Mouse (Mus musculus): ENCODE data around the gene Bcas3. TPM values are rescaled to one million over a fixed set of nuclear protein-coding genes. Genes with fewer than 3 reads are reported as not detected.

The Bcas3 gene
- polyA plus RNA-seq, 1 experiment: 37.8 TPM

DNA sequence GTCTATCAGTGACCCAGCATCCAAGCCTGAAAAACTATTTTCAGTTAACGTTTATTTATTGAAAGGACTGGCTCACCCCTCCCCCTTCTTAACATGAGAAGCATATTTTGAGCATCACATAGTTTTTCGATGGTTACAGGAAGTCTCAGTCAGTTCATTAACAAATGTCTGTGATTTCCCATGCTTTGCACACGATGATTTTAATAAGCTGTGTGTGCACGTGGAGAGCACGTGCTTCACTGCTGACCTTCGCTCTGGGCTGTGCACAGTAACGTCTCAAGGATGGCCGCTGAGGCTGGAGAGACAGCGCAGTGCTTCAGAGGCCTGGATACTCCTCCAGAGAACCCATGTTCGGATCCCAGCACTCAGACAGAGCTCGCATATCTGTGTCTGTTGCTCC lies 454.4 kb downstream of the Bcas3 start:
- no peak overlapping the region for H3K27ac ChIP-seq (ENCODE audit: insufficient read depth, low read length)
- TF ChIP-seq POLR2A (IDR thresholded peaks at IDR 0.05; ENCODE audit: insufficient read depth, low read length): no peak
- no peak for TF ChIP-seq EP300 (IDR thresholded peaks at IDR 0.05; ENCODE audit: insufficient read depth, low read depth, low read length)
- TF ChIP-seq CTCF (IDR thresholded peaks at IDR 0.05; ENCODE audit: low read depth, low read length): no peak
- no peak overlapping the region for H3K4me3 ChIP-seq (ENCODE audit: low read depth, low read length)
- no peaks in the 10 kb centered on the region for H3K9me3 ChIP-seq (replicated peaks; ENCODE audit: control insufficient read depth, insufficient read depth, low read length, poor library complexity, severe bottlenecking)
- H3K9ac ChIP-seq (ENCODE audit: low read depth, poor library complexity, severe bottlenecking): no peak overlapping the region
- no peaks in the 10 kb centered on the region for H3K36me3 ChIP-seq (ENCODE audit: control insufficient read depth, insufficient read depth, low read length, poor library complexity, severe bottlenecking)
- H3K27me3 ChIP-seq (ENCODE audit: control insufficient read depth, insufficient read depth, low read length, poor library complexity, severe bottlenecking): no peaks in the 10 kb centered on the region
- no peaks in the 10 kb centered on the region for H3K4me1 ChIP-seq (ENCODE audit: control insufficient read depth, insufficient read depth, low read length)

DNA sequence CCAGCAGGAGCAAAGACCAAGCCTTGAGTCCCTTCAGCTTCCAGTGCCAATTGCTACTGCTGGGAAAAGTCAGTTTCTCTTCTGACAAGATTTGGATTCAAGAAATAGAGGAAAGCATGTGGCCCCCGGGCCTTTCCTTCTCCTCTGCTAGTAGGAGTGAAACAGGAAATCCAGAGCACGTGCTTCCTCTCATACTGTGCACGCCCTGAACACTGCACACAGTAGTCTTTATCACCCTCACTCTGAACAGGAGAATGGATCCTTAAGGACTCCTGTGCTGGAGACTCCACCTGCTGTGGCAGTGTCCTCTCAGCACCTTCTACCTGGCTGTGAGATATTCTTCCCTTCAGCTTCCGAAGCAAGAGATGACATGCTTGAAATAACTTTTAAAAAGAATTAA lies 458.3 kb downstream of the Bcas3 start:
- Histone ChIP-seq H3K4me1 (ENCODE audit: control insufficient read depth, insufficient read depth, low read length) (no peaks in the 10 kb centered on the region), H3K4me3 (ENCODE audit: low read depth, low read length) (no peak overlapping the region), H3K27ac (ENCODE audit: insufficient read depth, low read length) (no peak overlapping the region), H3K9ac (ENCODE audit: low read depth, poor library complexity, severe bottlenecking) (no peak overlapping the region), H3K9me3 (replicated peaks; ENCODE audit: control insufficient read depth, insufficient read depth, low read length, poor library complexity, severe bottlenecking) (no peaks in the 10 kb centered on the region), H3K27me3 (ENCODE audit: control insufficient read depth, insufficient read depth, low read length, poor library complexity, severe bottlenecking) (no peaks in the 10 kb centered on the region), H3K36me3 (ENCODE audit: control insufficient read depth, insufficient read depth, low read length, poor library complexity, severe bottlenecking) (no peaks in the 10 kb centered on the region)
- TF ChIP-seq EP300 (IDR thresholded peaks at IDR 0.05; ENCODE audit: insufficient read depth, low read depth, low read length): no peak
- no peak for TF ChIP-seq POLR2A (IDR thresholded peaks at IDR 0.05; ENCODE audit: insufficient read depth, low read length)
- TF ChIP-seq CTCF (IDR thresholded peaks at IDR 0.05; ENCODE audit: low read depth, low read length): no peak

GRCm38 (mm10) chr11:85811676-85812075 lies 458.7 kb downstream of the Bcas3 start:
- Histone ChIP-seq H3K27me3 (ENCODE audit: control insufficient read depth, insufficient read depth, low read length, poor library complexity, severe bottlenecking) (no peaks in the 10 kb centered on the region), H3K4me1 (ENCODE audit: control insufficient read depth, insufficient read depth, low read length) (no peaks in the 10 kb centered on the region)

GRCm38 (mm10) chr11:85812201-85812966 lies 459.4 kb downstream of the Bcas3 start:
- TF ChIP-seq EP300 (IDR thresholded peaks at IDR 0.05; ENCODE audit: insufficient read depth, low read depth, low read length) (no peak), POLR2A (IDR thresholded peaks at IDR 0.05; ENCODE audit: insufficient read depth, low read length) (no peak), CTCF (IDR thresholded peaks at IDR 0.05; ENCODE audit: low read depth, low read length) (no peak)
- no peak overlapping the region for H3K4me3 ChIP-seq (ENCODE audit: low read depth, low read length)
- H3K9ac ChIP-seq (ENCODE audit: low read depth, poor library complexity, severe bottlenecking): no peak overlapping the region
- no peaks in the 10 kb centered on the region for H3K36me3 ChIP-seq (ENCODE audit: control insufficient read depth, insufficient read depth, low read length, poor library complexity, severe bottlenecking)
- H3K9me3 ChIP-seq (replicated peaks; ENCODE audit: control insufficient read depth, insufficient read depth, low read length, poor library complexity, severe bottlenecking): no peaks in the 10 kb centered on the region
- no peaks in the 10 kb centered on the region for H3K27me3 ChIP-seq (ENCODE audit: control insufficient read depth, insufficient read depth, low read length, poor library complexity, severe bottlenecking)
- no peaks in the 10 kb centered on the region for H3K4me1 ChIP-seq (ENCODE audit: control insufficient read depth, insufficient read depth, low read length)
- H3K27ac ChIP-seq (ENCODE audit: insufficient read depth, low read length): no peak overlapping the region

More at GRCm38 (mm10) chr11:85811676-85812075, 458.7 kb downstream of the Bcas3 start:
- TF ChIP-seq POLR2A (IDR thresholded peaks at IDR 0.05; ENCODE audit: insufficient read depth, low read length) (no peak), CTCF (IDR thresholded peaks at IDR 0.05; ENCODE audit: low read depth, low read length) (no peak), EP300 (IDR thresholded peaks at IDR 0.05; ENCODE audit: insufficient read depth, low read depth, low read length) (no peak)
- H3K4me3 ChIP-seq (ENCODE audit: low read depth, low read length): no peak overlapping the region
- H3K9me3 ChIP-seq (replicated peaks; ENCODE audit: control insufficient read depth, insufficient read depth, low read length, poor library complexity, severe bottlenecking): no peaks in the 10 kb centered on the region
- no peaks in the 10 kb centered on the region for H3K36me3 ChIP-seq (ENCODE audit: control insufficient read depth, insufficient read depth, low read length, poor library complexity, severe bottlenecking)
- H3K9ac ChIP-seq (ENCODE audit: low read depth, poor library complexity, severe bottlenecking): no peak overlapping the region
- H3K27ac ChIP-seq (ENCODE audit: insufficient read depth, low read length): no peak overlapping the region

GRCm38 (mm10) chr11:85814678-85815077 lies 461.7 kb downstream of the Bcas3 start:
- TF ChIP-seq CTCF (IDR thresholded peaks at IDR 0.05; ENCODE audit: low read depth, low read length) (no peak), POLR2A (IDR thresholded peaks at IDR 0.05; ENCODE audit: insufficient read depth, low read length) (no peak), EP300 (IDR thresholded peaks at IDR 0.05; ENCODE audit: insufficient read depth, low read depth, low read length) (no peak)
- Histone ChIP-seq H3K4me3 (ENCODE audit: low read depth, low read length) (no peak overlapping the region), H3K27me3 (ENCODE audit: control insufficient read depth, insufficient read depth, low read length, poor library complexity, severe bottlenecking) (no peaks in the 10 kb centered on the region), H3K27ac (ENCODE audit: insufficient read depth, low read length) (no peak overlapping the region), H3K36me3 (ENCODE audit: control insufficient read depth, insufficient read depth, low read length, poor library complexity, severe bottlenecking) (no peaks in the 10 kb centered on the region), H3K9ac (ENCODE audit: low read depth, poor library complexity, severe bottlenecking) (no peak overlapping the region), H3K4me1 (ENCODE audit: control insufficient read depth, insufficient read depth, low read length) (no peaks in the 10 kb centered on the region), H3K9me3 (replicated peaks; ENCODE audit: control insufficient read depth, insufficient read depth, low read length, poor library complexity, severe bottlenecking) (no peaks in the 10 kb centered on the region)

GRCm38 (mm10) chr11:85816471-85816870 lies 463.5 kb downstream of the Bcas3 start:
- Histone ChIP-seq H3K9ac (ENCODE audit: low read depth, poor library complexity, severe bottlenecking) (no peak overlapping the region), H3K36me3 (ENCODE audit: control insufficient read depth, insufficient read depth, low read length, poor library complexity, severe bottlenecking) (no peaks in the 10 kb centered on the region), H3K4me1 (ENCODE audit: control insufficient read depth, insufficient read depth, low read length) (no peaks in the 10 kb centered on the region), H3K9me3 (replicated peaks; ENCODE audit: control insufficient read depth, insufficient read depth, low read length, poor library complexity, severe bottlenecking) (no peaks in the 10 kb centered on the region), H3K27ac (ENCODE audit: insufficient read depth, low read length) (no peak overlapping the region), H3K4me3 (ENCODE audit: low read depth, low read length) (no peak overlapping the region), H3K27me3 (ENCODE audit: control insufficient read depth, insufficient read depth, low read length, poor library complexity, severe bottlenecking) (no peaks in the 10 kb centered on the region)
- TF ChIP-seq CTCF (IDR thresholded peaks at IDR 0.05; ENCODE audit: low read depth, low read length): no peak
- TF ChIP-seq EP300 (IDR thresholded peaks at IDR 0.05; ENCODE audit: insufficient read depth, low read depth, low read length): no peak
- no peak for TF ChIP-seq POLR2A (IDR thresholded peaks at IDR 0.05; ENCODE audit: insufficient read depth, low read length)
